Mouse (Mus musculus): ENCODE results near the gene Mab21l1. TPM values are rescaled to one million over a fixed set of nuclear protein-coding genes. Genes with fewer than 3 reads are reported as not detected.

Gene Mab21l1
- polyA plus RNA-seq, 1 experiment from 2014 or later: 35.5 TPM

- Histone ChIP-seq H3K27ac (replicated peaks) (peak overlapping the region; percentile 68), H3K4me3 (replicated peaks) (peak overlapping the region; percentile 38)
- 7% methylated on average over 53 of the region's 53 CpGs for WGBS
These were observed 1.9 kb upstream of the Mab21l1 start for GRCm38 (mm10) chr3:55780120-55781070.

GRCm38 (mm10) chr3:55781429-55782055 lies 768 bp upstream of the Mab21l1 start:
- peak overlapping the region; percentile 51 for H3K4me3 ChIP-seq (replicated peaks)
- H3K4me2 ChIP-seq (replicated peaks): peak overlapping the region; percentile 61
- H3K9me3 ChIP-seq (replicated peaks): no peaks in the 10 kb centered on the region
- peaks cover 21% of the 10 kb centered on the region for H3K27me3 ChIP-seq
- H3K9ac ChIP-seq: no peak overlapping the region
- no peaks in the 10 kb centered on the region for H3K36me3 ChIP-seq
- WGBS: 30% methylated on average over 5 of the region's 5 CpGs
- ATAC-seq (ENCODE audit: insufficient number of reproducible peaks, low FRiP score, low TSS enrichment, low read depth): no peak
- H3K27ac ChIP-seq (replicated peaks): peak overlapping the region; percentile 87
- H3K4me1 ChIP-seq: peaks cover 22% of the 10 kb centered on the region

More at GRCm38 (mm10) chr3:55780120-55781070, 1.9 kb upstream of the Mab21l1 start:
- Histone ChIP-seq H3K9ac (peak overlapping the region; percentile 35), H3K9me3 (replicated peaks) (no peaks in the 10 kb centered on the region), H3K4me1 (peaks cover 22% of the 10 kb centered on the region), H3K36me3 (no peaks in the 10 kb centered on the region), H3K4me2 (replicated peaks) (peak overlapping the region; percentile 61), H3K27me3 (peaks cover 14% of the 10 kb centered on the region)
- ATAC-seq (ENCODE audit: insufficient number of reproducible peaks, low FRiP score, low TSS enrichment, low read depth): no peak

- Histone ChIP-seq H3K27me3 (peaks cover 21% of the 10 kb centered on the region), H3K36me3 (no peaks in the 10 kb centered on the region), H3K4me3 (replicated peaks) (peak overlapping the region; percentile 51), H3K9me3 (replicated peaks) (no peaks in the 10 kb centered on the region), H3K4me1 (peaks cover 22% of the 10 kb centered on the region), H3K27ac (replicated peaks) (peak overlapping the region; percentile 87), H3K9ac (peak overlapping the region; percentile 55), H3K4me2 (replicated peaks) (peak overlapping the region; percentile 61)
- no peak for ATAC-seq (ENCODE audit: insufficient number of reproducible peaks, low FRiP score, low TSS enrichment, low read depth)
- WGBS: 5% methylated on average over 22 of the region's 22 CpGs
These were observed 461 bp downstream of the Mab21l1 start for GRCm38 (mm10) chr3:55782771-55783170.

GRCm38 (mm10) chr3:55783171-55784081 lies 1.1 kb downstream of the Mab21l1 start:
- Histone ChIP-seq H3K9ac (peak overlapping the region; percentile 55), H3K4me2 (replicated peaks) (peak overlapping the region; percentile 61), H3K36me3 (no peaks in the 10 kb centered on the region), H3K27me3 (peaks cover 21% of the 10 kb centered on the region), H3K4me1 (peaks cover 22% of the 10 kb centered on the region), H3K9me3 (replicated peaks) (no peaks in the 10 kb centered on the region), H3K27ac (replicated peaks) (peak overlapping the region; percentile 87), H3K4me3 (replicated peaks) (peak overlapping the region; percentile 51)
- 8% methylated on average over 45 of the region's 45 CpGs for WGBS
- ATAC-seq (ENCODE audit: insufficient number of reproducible peaks, low FRiP score, low TSS enrichment, low read depth): no peak

- ATAC-seq (ENCODE audit: insufficient number of reproducible peaks, low FRiP score, low TSS enrichment, low read depth): no peak
- 15% methylated on average over 7 of the region's 7 CpGs for WGBS
- Histone ChIP-seq H3K27ac (replicated peaks) (peak overlapping the region; percentile 87), H3K36me3 (no peaks in the 10 kb centered on the region), H3K9me3 (replicated peaks) (no peaks in the 10 kb centered on the region), H3K4me2 (replicated peaks) (peak overlapping the region; percentile 61), H3K27me3 (peaks cover 21% of the 10 kb centered on the region), H3K9ac (peak overlapping the region; percentile 55), H3K4me3 (replicated peaks) (peak overlapping the region; percentile 51), H3K4me1 (peaks cover 22% of the 10 kb centered on the region)
These were observed 1.8 kb downstream of the Mab21l1 start for GRCm38 (mm10) chr3:55784101-55784500.

GRCm38 (mm10) chr3:55785266-55785980 lies 3.1 kb downstream of the Mab21l1 start:
- peaks cover 15% of the 10 kb centered on the region for H3K4me1 ChIP-seq
- no peak overlapping the region for H3K9ac ChIP-seq
- H3K4me2 ChIP-seq (replicated peaks): peak overlapping the region; percentile 65
- peaks cover 18% of the 10 kb centered on the region for H3K27me3 ChIP-seq
- peak overlapping the region; percentile 92; the same call in 1 of the 2 replicates for H3K27ac ChIP-seq (replicated peaks)
- 41% methylated on average over 4 of the region's 4 CpGs for WGBS
- H3K4me3 ChIP-seq (replicated peaks): peak overlapping the region; percentile 46
- no peaks in the 10 kb centered on the region for H3K36me3 ChIP-seq
- H3K9me3 ChIP-seq (replicated peaks): no peaks in the 10 kb centered on the region
- ATAC-seq (ENCODE audit: insufficient number of reproducible peaks, low FRiP score, low TSS enrichment, low read depth): no peak

GRCm38 (mm10) chr3:55785981-55786725 lies 3.8 kb downstream of the Mab21l1 start:
- ATAC-seq (ENCODE audit: insufficient number of reproducible peaks, low FRiP score, low TSS enrichment, low read depth): no peak
- H3K4me2 ChIP-seq (replicated peaks): peak overlapping the region; percentile 65
- WGBS: 21% methylated on average over 3 of the region's 3 CpGs
- peak overlapping the region; percentile 92 for H3K27ac ChIP-seq (replicated peaks)
- no peaks in the 10 kb centered on the region for H3K9me3 ChIP-seq (replicated peaks)
- H3K36me3 ChIP-seq: no peaks in the 10 kb centered on the region
- peak overlapping the region; percentile 28 for H3K9ac ChIP-seq
- H3K4me3 ChIP-seq (replicated peaks): peak overlapping the region; percentile 46
- peaks cover 8% of the 10 kb centered on the region; the same call in 1 of the 2 replicates for H3K4me1 ChIP-seq
- peaks cover 13% of the 10 kb centered on the region for H3K27me3 ChIP-seq

GRCm38 (mm10) chr3:55786835-55787486 lies 4.7 kb downstream of the Mab21l1 start:
- Histone ChIP-seq H3K27me3 (peaks cover 7% of the 10 kb centered on the region), H3K9ac (peak overlapping the region; percentile 61), H3K4me1 (0 out of 2 replicates have a peak, but pooled peaks cover 7% of the 10 kb centered on the region), H3K9me3 (replicated peaks) (no peaks in the 10 kb centered on the region), H3K27ac (replicated peaks) (peak overlapping the region; percentile 92), H3K4me2 (replicated peaks) (peak overlapping the region; percentile 65), H3K36me3 (no peaks in the 10 kb centered on the region), H3K4me3 (replicated peaks) (peak overlapping the region; percentile 46)
- whole genome bisulfite sequencing: 19% methylated on average over 17 of the region's 17 CpGs
- ATAC-seq (ENCODE audit: insufficient number of reproducible peaks, low FRiP score, low TSS enrichment, low read depth): no peak

- peak overlapping the region; percentile 65 for H3K4me2 ChIP-seq (replicated peaks)
- peaks cover 7% of the 10 kb centered on the region for H3K27me3 ChIP-seq
- H3K9me3 ChIP-seq (replicated peaks): no peaks in the 10 kb centered on the region
- H3K4me3 ChIP-seq (replicated peaks): peak overlapping the region; percentile 46
- peak overlapping the region; percentile 92 for H3K27ac ChIP-seq (replicated peaks)
- ATAC-seq (ENCODE audit: insufficient number of reproducible peaks, low FRiP score, low TSS enrichment, low read depth): peak; percentile 55
- H3K4me1 ChIP-seq: 0 out of 2 replicates have a peak, but pooled peaks cover 4% of the 10 kb centered on the region
- H3K36me3 ChIP-seq: no peaks in the 10 kb centered on the region
- WGBS: 1% methylated on average over 54 of the region's 54 CpGs
- peak overlapping the region; percentile 61 for H3K9ac ChIP-seq
These were observed 5.3 kb downstream of the Mab21l1 start for GRCm38 (mm10) chr3:55787487-55788213.
